Mouse (Mus musculus): ENCODE measurements around the gene Oxa1l.

Gene Oxa1l

GRCm38 (mm10) chr14:54409980-54410810 is 49.6 kb downstream of the Oxa1l start:
- DNase-seq (ENCODE audit: low spot score in 2 of 2), result no peak

- DNase-seq (ENCODE audit: low spot score in 2 of 2), result no peak
Measured at GRCm38 (mm10) chr14:54412000-54412576, 51.5 kb downstream of the Oxa1l start.

GRCm38 (mm10) chr14:54412629-54413170 is 52.1 kb downstream of the Oxa1l start:
- DNase-seq (ENCODE audit: low spot score in 2 of 2), result peak in 1 of 2 experiments; percentile 50

- no peak for DNase-seq (ENCODE audit: low spot score in 2 of 2)
Measured at GRCm38 (mm10) chr14:54413877-54414700, 53.5 kb downstream of the Oxa1l start.

- DNase-seq (ENCODE audit: low spot score in 2 of 2), result no peak
Measured at GRCm38 (mm10) chr14:54415241-54416020, 54.8 kb downstream of the Oxa1l start.

- no peak for DNase-seq (ENCODE audit: low spot score in 2 of 2)
Measured at GRCm38 (mm10) chr14:54416229-54416775, 55.7 kb downstream of the Oxa1l start.

- DNase-seq (ENCODE audit: low spot score in 2 of 2), result no peak
Measured at GRCm38 (mm10) chr14:54416830-54417229, 56.2 kb downstream of the Oxa1l start.

GRCm38 (mm10) chr14:54417623-54418081 is 57.0 kb downstream of the Oxa1l start, which contains the start of gene Slc7a7:
TSS of gene Slc7a7 (minus strand) at chr14:54417780.
- no peak for DNase-seq (ENCODE audit: low spot score in 2 of 2)

All from frontal cortex, postnatal 25 days (tissue).